Mouse (Mus musculus): ENCODE data around the gene Serpina3n.

- no peak for TF ChIP-seq CTCF (IDR thresholded peaks at IDR 0.05)
- TF ChIP-seq EP300 (IDR thresholded peaks at IDR 0.05; ENCODE audit: insufficient read depth, low read depth, low read length), result no peak
Measured at GRCm38 (mm10) chr12:104433951-104434735, 27.6 kb downstream of the Serpina3n start.
